Mouse (Mus musculus): ENCODE data around the gene Zbtb17.

DNA sequence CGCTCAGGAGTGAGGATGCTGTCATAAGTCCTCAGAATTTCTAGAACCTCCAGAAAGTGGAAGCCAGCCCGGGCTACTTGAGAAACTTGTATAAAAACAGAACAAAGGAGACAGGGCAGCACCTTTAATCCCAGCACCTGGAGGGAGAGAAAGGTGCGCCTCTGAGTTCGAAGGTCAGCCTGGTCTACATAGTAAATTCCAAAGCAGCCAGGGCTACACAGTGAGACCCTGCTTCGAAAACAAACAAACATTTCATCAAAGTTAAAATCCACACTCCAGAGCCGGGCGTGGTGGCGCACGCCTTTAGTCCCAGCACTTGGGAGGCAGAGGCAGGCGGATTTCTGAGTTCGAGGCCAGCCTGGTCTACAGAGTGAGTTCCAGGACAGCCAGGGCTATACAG lies 61.4 kb downstream of the Zbtb17 start:
- TF ChIP-seq CTCF (IDR thresholded peaks at IDR 0.05; ENCODE audit: extremely low read depth, insufficient read depth, low read length): no peak
- no peak for TF ChIP-seq POLR2A (IDR thresholded peaks at IDR 0.05; ENCODE audit: extremely low read depth, insufficient read depth, low read length)

All from cortical plate, adult 2 months (tissue).